Mouse (Mus musculus) heart, embryonic 16.5 days (tissue): Measurements from ENCODE around the gene Igf1r. TPM values are rescaled to one million over a fixed set of nuclear protein-coding genes. Genes with fewer than 3 reads are reported as not detected.
A peak's percentile ranks its signal among the peaks of the same experiment; 100 is the strongest.

Source experiments
- ATAC-seq: fragments of 200-750 bp; cut with Nextera tagmentation; replicated peaks from 2 replicates; pipeline ENCODE4 v1.8.0; 2017; ENCODE audit warnings: moderate number of reproducible peaks; ENCODE audit not compliant: insufficient read depth, low FRiP score; ENCODE audit errors: extremely low read depth
- H3K27ac ChIP-seq: fragments of 300-500 bp; sonication (generic); 2 replicates; pipeline ENCODE4 v1.5.1; 2014; ENCODE audit warnings: mild to moderate bottlenecking, low read length, control low read depth, moderate library complexity
- H3K27me3 ChIP-seq: fragments of 300-500 bp; sonication (generic); 2 replicates; pipeline ENCODE4 v1.6.1; 2014; ENCODE audit warnings: low read length, mixed read lengths; ENCODE audit not compliant: control insufficient read depth, insufficient read depth
- H3K36me3 ChIP-seq: fragments of 300-500 bp; sonication (generic); 2 replicates; pipeline ENCODE4 v1.6.1; 2014; ENCODE audit not compliant: control insufficient read depth, insufficient read depth
- H3K4me1 ChIP-seq: fragments of 300-500 bp; sonication (generic); 2 replicates; pipeline ENCODE4 v1.6.1; 2014; ENCODE audit warnings: low read length, mixed read lengths; ENCODE audit not compliant: control insufficient read depth, insufficient read depth
- H3K4me2 ChIP-seq: fragments of 300-500 bp; sonication (generic); 2 replicates; pipeline ENCODE4 v1.6.1; 2014; ENCODE audit warnings: low read depth, mild to moderate bottlenecking, control low read depth, low read length
- H3K4me3 ChIP-seq: fragments of 300-500 bp; sonication (generic); 2 replicates; pipeline ENCODE4 v1.5.1; 2014; ENCODE audit warnings: mild to moderate bottlenecking, control low read depth, low read length
- H3K9ac ChIP-seq: fragments of 300-500 bp; sonication (generic); 2 replicates; pipeline ENCODE4 v1.6.1; 2014; ENCODE audit warnings: low read length, control low read depth
- H3K9me3 ChIP-seq: fragments of 300-500 bp; sonication (generic); replicated peaks from 2 replicates; pipeline ENCODE4 v1.6.1; 2016; ENCODE audit warnings: low read length; ENCODE audit not compliant: control insufficient read depth
- WGBS: fragments of 180-500 bp; shearing (Covaris S2); extraction: QIAGEN DNeasy Blood & Tissue Kit; methylation state at CpG from one replicate; pipeline ENCODE4 v1.1.7; 2014; 5-methylcytosine and 5-hydroxymethylcytosine counted together
- polyA plus RNA-seq: library from polyadenylated mRNA; unstranded; fragments of >200 nt; fragmentation: Nextera tagmentation; extraction: Ambion mirVana; gene quantifications from 2 replicates; pipeline ENCODE4 v1.2.1, GENCODE M21; 2015

The Igf1r gene
- polyA plus RNA-seq, 1 experiment from 2014 or later = 16.4 TPM

DNA sequence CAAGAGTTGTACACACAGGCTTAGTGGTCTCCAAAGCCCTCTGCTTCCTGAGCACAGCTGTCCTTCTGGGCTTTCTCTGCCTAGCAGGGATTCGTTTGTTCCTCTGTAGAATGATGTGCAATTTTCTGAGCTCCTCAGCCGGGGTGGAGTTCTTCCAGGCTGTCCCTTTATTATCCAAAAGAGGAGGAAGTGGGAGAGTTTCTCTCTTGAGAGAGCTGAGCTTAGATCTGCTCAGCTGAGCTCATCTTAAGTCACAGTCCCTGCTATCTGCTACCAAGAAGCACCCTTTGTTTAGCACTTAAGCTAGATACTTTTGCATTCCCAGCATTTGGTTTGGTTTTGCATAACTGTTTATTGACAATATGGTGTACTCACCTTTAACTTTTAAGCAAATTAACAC lies 36.7 kb downstream of the Igf1r start:
- H3K27me3 ChIP-seq = no peaks in the 10 kb centered on the region
- no peaks in the 10 kb centered on the region for H3K36me3 ChIP-seq
- H3K4me2 ChIP-seq = no peak overlapping the region
- H3K9me3 ChIP-seq = no peaks in the 10 kb centered on the region
- H3K27ac ChIP-seq = no peak overlapping the region
- 57% methylated on average over 2 of the region's 2 CpGs for WGBS
- no peak overlapping the region for H3K4me3 ChIP-seq
- H3K4me1 ChIP-seq = peaks cover 33% of the 10 kb centered on the region
- ATAC-seq = no peak
- no peak overlapping the region for H3K9ac ChIP-seq

DNA sequence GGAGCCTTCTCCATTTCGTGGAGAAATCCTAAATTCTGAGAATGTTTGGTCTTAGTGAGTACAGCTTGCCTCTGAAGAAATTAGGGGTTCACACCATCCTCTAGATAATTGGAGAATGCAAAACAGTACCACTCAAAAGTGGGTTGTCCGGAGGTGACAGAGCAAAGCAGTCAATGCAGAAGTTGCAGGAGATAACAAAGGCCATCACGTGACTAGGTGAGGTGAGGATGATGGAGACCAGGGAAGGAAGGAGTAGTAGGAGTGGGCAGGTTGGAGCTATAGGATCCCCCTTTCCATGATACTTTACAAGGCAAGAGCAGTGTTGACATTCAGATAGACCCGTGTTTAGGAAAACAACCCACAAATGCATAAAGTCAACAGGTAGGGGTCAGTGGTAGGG lies 41.0 kb downstream of the Igf1r start:
- no peak for ATAC-seq
- Histone ChIP-seq H3K9me3 (no peaks in the 10 kb centered on the region), H3K4me3 (no peak overlapping the region), H3K36me3 (no peaks in the 10 kb centered on the region), H3K4me1 (peaks cover 43% of the 10 kb centered on the region), H3K9ac (no peak overlapping the region), H3K27me3 (no peaks in the 10 kb centered on the region), H3K4me2 (no peak overlapping the region), H3K27ac (no peak overlapping the region)
- WGBS = 63% methylated on average over 4 of the region's 4 CpGs

GRCm38 (mm10) chr7:67994346-67994858 lies 41.8 kb downstream of the Igf1r start:
- Histone ChIP-seq H3K36me3 (no peaks in the 10 kb centered on the region), H3K27me3 (no peaks in the 10 kb centered on the region), H3K9ac (no peak overlapping the region), H3K27ac (no peak overlapping the region), H3K9me3 (no peaks in the 10 kb centered on the region), H3K4me2 (no peak overlapping the region), H3K4me1 (peaks cover 46% of the 10 kb centered on the region), H3K4me3 (no peak overlapping the region)
- 42% methylated on average over 7 of the region's 7 CpGs for WGBS
- no peak for ATAC-seq

- ATAC-seq = no peak
- no peak overlapping the region for H3K4me2 ChIP-seq
- no peak overlapping the region for H3K27ac ChIP-seq
- 55% methylated on average over 8 of the region's 8 CpGs for WGBS
- peaks cover 49% of the 10 kb centered on the region for H3K4me1 ChIP-seq
- no peak overlapping the region for H3K9ac ChIP-seq
- no peaks in the 10 kb centered on the region for H3K27me3 ChIP-seq
- no peak overlapping the region for H3K4me3 ChIP-seq
- H3K36me3 ChIP-seq = no peaks in the 10 kb centered on the region
- H3K9me3 ChIP-seq = no peaks in the 10 kb centered on the region
Observed at GRCm38 (mm10) chr7:67995276-67995675, 42.6 kb downstream of the Igf1r start.

DNA sequence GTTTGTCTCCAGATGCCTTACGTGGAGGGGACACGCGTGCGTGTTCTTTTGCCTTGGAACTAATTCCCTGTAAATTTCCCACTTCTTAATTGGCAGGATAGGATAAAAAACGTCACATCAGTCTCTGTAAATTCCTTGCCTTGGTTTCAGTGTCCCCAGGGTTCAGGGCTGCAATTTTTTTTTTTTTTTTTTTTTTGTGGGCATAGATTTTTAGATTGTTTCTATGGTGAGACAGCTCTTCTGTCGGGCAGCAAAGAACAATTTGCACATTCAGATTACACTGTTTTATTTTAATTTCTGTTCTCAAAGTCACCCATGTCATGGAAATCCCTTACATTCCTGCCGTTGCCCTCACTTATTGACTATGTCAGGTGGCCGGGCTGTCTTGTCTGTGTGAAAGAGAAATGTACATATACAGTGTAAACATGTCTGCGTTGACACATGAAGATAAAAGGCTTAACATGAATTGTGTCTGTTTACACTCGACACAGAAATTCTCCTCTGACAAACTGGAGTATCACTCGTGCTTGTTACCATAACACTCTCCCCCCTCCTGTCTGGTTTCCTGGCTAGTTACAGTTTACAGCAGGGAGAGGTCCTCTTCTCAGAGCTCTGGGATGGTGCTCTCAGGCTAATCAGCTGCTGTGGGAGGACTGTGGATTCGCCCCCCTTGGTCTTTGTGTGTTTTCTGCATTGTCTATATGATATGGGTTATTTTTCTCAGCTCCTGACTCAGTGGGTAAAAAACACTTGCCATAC lies 43.8 kb downstream of the Igf1r start:
- H3K9me3 ChIP-seq = no peaks in the 10 kb centered on the region
- H3K4me1 ChIP-seq = peaks cover 49% of the 10 kb centered on the region
- H3K27ac ChIP-seq = no peak overlapping the region
- no peaks in the 10 kb centered on the region for H3K36me3 ChIP-seq
- no peak; the same call in 1 of the 2 replicates for ATAC-seq
- H3K27me3 ChIP-seq = no peaks in the 10 kb centered on the region
- 41% methylated on average over 12 of the region's 12 CpGs for WGBS
- no peak overlapping the region for H3K9ac ChIP-seq
- H3K4me3 ChIP-seq = no peak overlapping the region
- H3K4me2 ChIP-seq = no peak overlapping the region

GRCm38 (mm10) chr7:68001269-68001668 lies 48.6 kb downstream of the Igf1r start:
- H3K4me2 ChIP-seq = no peak overlapping the region
- peaks cover 11% of the 10 kb centered on the region for H3K36me3 ChIP-seq
- H3K4me3 ChIP-seq = no peak overlapping the region
- 88% methylated on average over 5 of the region's 5 CpGs for WGBS
- H3K9me3 ChIP-seq = no peaks in the 10 kb centered on the region
- H3K27me3 ChIP-seq = no peaks in the 10 kb centered on the region
- H3K9ac ChIP-seq = no peak overlapping the region
- no peak overlapping the region for H3K27ac ChIP-seq
- peaks cover 21% of the 10 kb centered on the region for H3K4me1 ChIP-seq
- no peak for ATAC-seq

DNA sequence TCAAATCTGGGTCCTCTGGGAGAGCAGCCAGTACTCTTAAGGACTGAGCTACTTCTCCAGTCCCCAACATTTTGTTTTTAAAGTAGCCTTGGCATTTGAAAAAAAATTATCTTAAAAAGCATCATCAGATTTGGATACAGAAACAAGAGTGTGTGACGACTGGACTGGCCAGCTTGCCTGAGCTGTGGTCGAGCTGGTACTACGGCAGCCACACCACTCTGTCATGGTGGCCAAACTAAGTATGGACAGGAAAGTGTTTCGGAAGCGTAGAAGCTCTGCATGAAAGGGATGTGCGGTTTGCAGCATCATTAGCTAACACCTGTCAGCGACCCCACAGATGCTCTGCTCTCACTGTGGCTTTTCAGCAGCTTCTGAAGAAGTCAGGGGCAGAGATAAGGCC lies 53.4 kb downstream of the Igf1r start:
- H3K4me2 ChIP-seq = no peak overlapping the region
- no peaks in the 10 kb centered on the region for H3K27me3 ChIP-seq
- no peaks in the 10 kb centered on the region for H3K9me3 ChIP-seq
- peaks cover 25% of the 10 kb centered on the region for H3K4me1 ChIP-seq
- H3K4me3 ChIP-seq = no peak overlapping the region
- H3K9ac ChIP-seq = no peak overlapping the region
- ATAC-seq = no peak
- 67% methylated on average over 7 of the region's 7 CpGs for WGBS
- peaks cover 17% of the 10 kb centered on the region for H3K36me3 ChIP-seq
- peak overlapping the region; percentile 26 for H3K27ac ChIP-seq

DNA sequence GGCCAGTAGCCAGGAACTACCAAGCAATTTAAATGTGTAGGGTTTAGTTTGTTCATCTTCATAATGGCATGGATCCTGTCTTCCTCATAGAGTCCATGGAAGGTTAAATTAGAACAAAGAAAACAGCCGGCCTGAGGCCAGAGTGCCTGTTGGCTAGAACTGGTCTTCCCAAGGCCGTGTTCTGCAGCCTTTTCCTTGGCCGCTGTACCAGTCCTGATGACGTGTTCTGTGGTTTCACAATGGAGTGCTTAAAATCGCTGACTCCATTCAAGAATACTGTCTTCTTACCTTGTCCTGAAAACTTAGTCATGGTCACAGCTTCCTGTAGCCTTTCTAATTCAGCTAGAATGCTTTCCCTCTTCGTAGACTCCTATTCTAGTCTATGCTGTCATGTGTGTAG lies 53.9 kb downstream of the Igf1r start:
- no peak for ATAC-seq
- H3K36me3 ChIP-seq = peaks cover 17% of the 10 kb centered on the region
- no peak overlapping the region for H3K4me2 ChIP-seq
- H3K4me1 ChIP-seq = peaks cover 30% of the 10 kb centered on the region
- H3K9me3 ChIP-seq = no peaks in the 10 kb centered on the region
- H3K4me3 ChIP-seq = no peak overlapping the region
- no peaks in the 10 kb centered on the region for H3K27me3 ChIP-seq
- no peak overlapping the region for H3K9ac ChIP-seq
- H3K27ac ChIP-seq = peak overlapping the region; percentile 26
- 68% methylated on average over 6 of the region's 6 CpGs for WGBS

DNA sequence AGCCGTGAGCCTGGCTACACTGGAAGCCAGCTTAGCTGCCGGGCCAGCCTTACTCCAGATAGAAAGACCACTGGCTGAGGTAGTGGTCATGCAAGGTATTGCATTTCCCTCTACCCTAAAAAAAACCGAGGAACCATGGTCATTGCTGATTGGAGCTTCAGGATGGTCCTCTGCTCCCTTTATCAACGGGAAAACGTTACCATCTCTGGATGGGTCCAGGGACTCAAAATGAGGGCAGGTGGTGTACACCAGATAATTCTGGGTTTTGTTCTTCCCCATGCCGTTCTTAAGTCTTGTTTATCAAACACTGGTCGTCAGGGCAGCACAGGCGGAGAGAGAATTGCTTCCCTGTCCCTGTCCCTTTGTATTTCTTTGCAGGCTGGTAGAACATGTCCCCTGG lies 57.0 kb downstream of the Igf1r start:
- no peak overlapping the region for H3K9ac ChIP-seq
- H3K4me2 ChIP-seq = no peak overlapping the region
- H3K4me1 ChIP-seq = peaks cover 44% of the 10 kb centered on the region
- no peaks in the 10 kb centered on the region for H3K9me3 ChIP-seq
- no peak for ATAC-seq
- H3K36me3 ChIP-seq = peaks cover 6% of the 10 kb centered on the region
- H3K4me3 ChIP-seq = no peak overlapping the region
- H3K27me3 ChIP-seq = no peaks in the 10 kb centered on the region
- 63% methylated on average over 8 of the region's 8 CpGs for WGBS
- peak overlapping the region; percentile 89 for H3K27ac ChIP-seq
